ENCODE assay signal across 8 mouse cellular contexts in the genomic region with DNA sequence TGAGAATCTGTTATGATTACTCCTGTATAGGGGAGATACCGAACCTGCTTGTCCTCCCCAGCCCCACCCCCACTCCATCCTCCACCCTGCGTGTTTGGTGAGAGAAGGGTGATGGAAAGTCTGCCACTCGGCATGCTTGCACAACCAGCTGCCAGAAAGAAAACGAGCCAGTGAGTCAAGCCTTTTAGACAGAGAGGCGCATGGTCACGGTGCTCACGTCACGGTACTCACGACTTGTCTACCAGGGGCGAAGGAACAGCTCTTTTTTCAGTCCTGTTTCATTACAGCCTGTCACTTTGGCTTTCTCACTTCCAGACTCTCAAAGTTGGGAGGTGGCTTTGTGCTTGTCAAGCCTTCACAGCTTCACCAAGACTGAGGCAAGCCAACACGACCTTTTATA. TPM values are rescaled to one million over a fixed set of nuclear protein-coding genes. Genes with fewer than 3 reads are reported as not detected.
DNase-seq lines count a peak whose midpoint lies in the region; TF ChIP-seq lines count a peak whose summit lies in the region.

No protein-coding gene starts in this region.

- TF ChIP-seq POLR2A in lung, adult 2 months (IDR thresholded peaks at IDR 0.05; ENCODE audit: borderline replicate concordance, extremely low read depth, low read depth, low read length), result no peak

- 12% methylated on average over 11 of the region's 11 CpGs for WGBS in lung, adult 2 months

- TF ChIP-seq CTCF in lung, adult 2 months (IDR thresholded peaks at IDR 0.05; ENCODE audit: insufficient read depth, low read length), result no peak

- no peaks in the 10 kb centered on the region for H3K4me1 ChIP-seq in lung, adult 2 months (ENCODE audit: control insufficient read depth, insufficient read depth, low read length)

- DNase-seq in lung, adult 2 months, result peak; percentile 8
- no peak for DNase-seq in lung, postnatal 14 days
- peak; percentile 51 to 53 for DNase-seq in frontal cortex, adult 2 months (ENCODE audit: extremely low spot score in 1 of 2, low spot score in 1 of 2)
- DNase-seq in kidney, postnatal 10 days, result peak; percentile 21
- DNase-seq in lung, postnatal 36 days, result peak; percentile 30
- DNase-seq in urinary bladder, postnatal 36 days (ENCODE audit: low spot score in 2 of 2), result peak; percentile 6 to 19
- no peak for DNase-seq in B cell, adult 2 months
- no peak for DNase-seq in natural killer cell, adult 2 months (ENCODE audit: low spot score in 2 of 2)

- H3K4me3 ChIP-seq in lung, adult 2 months (replicated peaks; ENCODE audit: extremely low read depth, low read depth, low read length), result no peak overlapping the region

RNA-seq across cellular contexts. Expression of a gene that starts 7.2 kb away (rescaled TPM):
- 4.5 and 7.9 TPM in 2 replicates for polyA plus RNA-seq in lung, adult 2 months (2012; rRNA removed)
- polyA plus RNA-seq in frontal cortex, adult 2 months (2012; rRNA removed), result 40.3 and 42.8 TPM in 2 replicates

Comparison
In these comparisons a context has a peak if more than half of its experiments do, and no peak if none do; other contexts are left out.
1. DNase-seq: peak in lung, adult 2 months (single experiment), frontal cortex, adult 2 months (2 of 2), kidney, postnatal 10 days (single experiment), lung, postnatal 36 days (single experiment) and urinary bladder, postnatal 36 days (2 of 2); none in lung, postnatal 14 days (single experiment), B cell, adult 2 months (0 of 2) and natural killer cell, adult 2 months (0 of 2).